Mouse (Mus musculus) cerebellum, adult (tissue): ENCODE data around the gene Llgl2.

Experiments used
- ATAC-seq: cut with Nextera tagmentation; 2 replicates; pipeline ENCODE4 v1.9.2; 2017; ENCODE audit warnings: mild to moderate bottlenecking, moderate library complexity, mixed read lengths; ENCODE audit not compliant: insufficient number of reproducible peaks, low FRiP score, low TSS enrichment

Llgl2 gene

DNA sequence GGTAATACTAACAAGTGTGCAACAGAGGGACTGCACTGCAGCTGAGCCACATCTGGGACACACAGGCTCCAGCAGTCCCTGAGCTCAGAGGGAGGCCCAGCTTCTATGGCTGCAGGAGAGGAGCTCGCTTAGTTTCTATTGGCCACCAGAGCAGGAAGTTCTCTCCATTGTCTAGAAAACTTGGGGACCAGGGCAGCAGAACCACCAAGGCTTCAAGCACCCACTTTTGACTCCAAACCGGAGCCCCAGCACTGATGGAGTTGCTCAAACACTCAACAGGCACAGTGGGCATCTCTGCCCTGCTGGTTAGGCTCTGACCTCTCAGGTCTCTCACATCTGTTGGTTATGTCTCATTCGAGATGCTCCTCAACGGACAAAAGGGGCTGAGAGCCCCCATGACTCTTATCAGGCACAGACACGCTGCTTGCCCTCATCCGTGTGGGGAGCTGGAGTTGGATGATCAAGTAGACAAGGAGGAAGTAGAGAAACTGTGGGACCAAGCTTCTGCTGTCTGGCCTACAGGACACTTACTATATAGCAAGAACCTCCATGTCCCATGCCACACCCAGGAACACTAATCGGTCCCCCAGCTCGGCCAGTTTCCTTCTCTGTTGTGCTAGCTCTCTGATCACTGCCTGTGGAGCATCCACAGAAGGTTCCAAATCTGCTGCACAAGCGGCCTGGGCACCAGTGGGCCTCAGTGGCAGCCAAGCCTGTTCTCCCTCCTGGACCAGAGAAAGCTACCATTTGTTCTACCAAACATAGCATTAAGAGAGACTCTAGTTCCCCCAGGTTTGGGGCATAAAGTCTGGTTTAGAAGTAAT is 77.7 kb downstream of the Llgl2 start:
- ATAC-seq: no peak

GRCm38 (mm10) chr11:115902177-115902576 is 78.3 kb downstream of the Llgl2 start:
- ATAC-seq: no peak

DNA sequence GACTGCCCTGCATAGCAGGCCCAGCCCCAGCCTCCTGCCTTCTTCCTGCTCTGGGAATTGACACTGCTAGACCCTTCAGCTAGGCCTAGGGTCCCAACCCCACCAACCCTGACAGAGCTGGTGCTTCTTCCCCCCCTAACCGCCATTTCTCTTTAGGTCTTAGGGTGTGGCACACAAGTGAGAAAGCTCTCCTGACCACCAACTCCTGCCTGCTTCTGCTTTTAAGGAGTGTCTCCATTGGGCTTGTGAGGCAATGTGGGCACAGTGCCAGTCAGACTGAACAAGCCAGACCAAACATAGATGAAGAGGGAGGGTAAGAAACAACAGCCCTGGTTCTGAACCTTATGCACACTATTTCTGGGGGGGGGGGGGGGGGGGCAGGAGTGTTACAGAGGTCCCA is 79.0 kb downstream of the Llgl2 start:
- no peak for ATAC-seq

GRCm38 (mm10) chr11:115903384-115904230 is 79.8 kb downstream of the Llgl2 start:
- ATAC-seq: no peak

DNA sequence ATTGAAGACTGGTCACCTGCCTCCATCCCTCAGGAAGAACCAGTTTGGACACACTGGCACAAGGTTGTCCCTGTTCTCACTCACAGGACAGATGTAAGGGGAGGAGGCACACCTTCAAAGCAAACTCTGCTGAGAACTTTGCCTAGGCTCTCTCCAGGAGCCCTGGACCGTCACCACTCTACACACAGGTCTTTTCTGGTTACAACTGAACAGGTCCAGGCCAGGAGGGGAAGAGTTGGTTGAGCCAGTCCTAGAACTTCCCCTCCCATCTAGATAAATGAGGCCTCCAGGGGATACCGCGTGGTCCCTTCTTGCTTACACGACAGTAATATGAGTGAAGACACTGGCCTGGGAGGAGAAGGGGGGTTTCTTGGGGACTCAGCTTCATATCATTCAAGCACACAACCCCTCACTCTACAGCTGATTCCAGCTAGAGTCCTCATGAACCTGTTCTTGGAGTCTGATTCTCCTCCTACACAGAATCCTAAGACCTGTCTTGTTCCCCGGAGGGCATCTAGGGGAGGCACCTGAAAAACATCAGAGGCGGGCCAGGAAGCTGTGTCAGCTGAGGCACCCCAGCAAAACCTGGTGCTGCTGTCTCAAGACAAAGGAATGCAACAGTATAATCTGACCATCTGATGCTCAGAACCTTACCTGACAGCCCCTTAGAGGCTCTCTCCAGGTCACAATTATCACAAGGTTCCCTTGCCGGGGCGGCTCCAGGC is 80.5 kb downstream of the Llgl2 start:
- no peak for ATAC-seq
